Mouse (Mus musculus) limb, embryonic 14.5 days (tissue): Measurements from ENCODE around the gene Lrrc27. TPM values are rescaled to one million over a fixed set of nuclear protein-coding genes. Genes with fewer than 3 reads are reported as not detected.

ENCODE experiments used
- ATAC-seq: fragments of 200-750 bp; cut with Nextera tagmentation; 2 replicates; pipeline ENCODE4 v1.8.0; 2017; ENCODE audit warnings: low read depth, moderate number of reproducible peaks, moderate TSS enrichment; ENCODE audit not compliant: low FRiP score
- DNase-seq: peaks from one replicate; pipeline ENCODE4 v3.0.0-alpha.2; 2015; ENCODE audit warnings: low spot score
- H3K27ac ChIP-seq: fragments of 300-500 bp; sonication (generic); replicated peaks from 2 replicates; pipeline ENCODE4 v1.5.1; 2014; ENCODE audit warnings: low read depth, mild to moderate bottlenecking, low read length, moderate library complexity, mixed read lengths
- H3K27me3 ChIP-seq: fragments of 300-500 bp; sonication (generic); 2 replicates; pipeline ENCODE4 v1.6.1; 2014; ENCODE audit warnings: low read length, mixed read lengths; ENCODE audit not compliant: control insufficient read depth, insufficient read depth
- H3K36me3 ChIP-seq: fragments of 300-500 bp; sonication (generic); 2 replicates; pipeline ENCODE4 v1.6.1; 2014; ENCODE audit warnings: mild to moderate bottlenecking, low read length, moderate library complexity, mixed read lengths; ENCODE audit not compliant: control insufficient read depth, insufficient read depth
- H3K4me1 ChIP-seq: fragments of 300-500 bp; sonication (generic); 2 replicates; pipeline ENCODE4 v1.6.1; 2014; ENCODE audit warnings: antibody characterized with exemption, low read length, mixed read lengths; ENCODE audit not compliant: control insufficient read depth, insufficient read depth
- H3K4me2 ChIP-seq: fragments of 300-500 bp; sonication (generic); replicated peaks from 2 replicates; pipeline ENCODE4 v1.6.1; 2014; ENCODE audit warnings: low read depth, mild to moderate bottlenecking, low read length, moderate library complexity; ENCODE audit not compliant: severe bottlenecking
- H3K4me3 ChIP-seq: fragments of 300-500 bp; sonication (generic); replicated peaks from 2 replicates; pipeline ENCODE4 v1.5.1; 2014; ENCODE audit warnings: low read length
- H3K9ac ChIP-seq: fragments of 300-500 bp; sonication (generic); 2 replicates; pipeline ENCODE4 v1.6.1; 2014; ENCODE audit warnings: mild to moderate bottlenecking, low read depth, low read length, moderate library complexity; ENCODE audit not compliant: severe bottlenecking
- H3K9me3 ChIP-seq: fragments of 300-500 bp; sonication (generic); 2 replicates; pipeline ENCODE4 v1.6.1; 2016; ENCODE audit warnings: low read length; ENCODE audit not compliant: control insufficient read depth
- POLR2A ChIP-seq: fragments of 200-500 bp; IDR thresholded peaks from 2 replicates; pipeline ENCODE4 v1.8.0; 2012; ENCODE audit warnings: inconsistent platforms, mild to moderate bottlenecking, moderate library complexity, borderline replicate concordance; ENCODE audit not compliant: insufficient read depth, insufficient read length; ENCODE audit errors: extremely low read depth
- WGBS: fragments of 180-500 bp; shearing (Covaris S2); extraction: QIAGEN DNeasy Blood & Tissue Kit; methylation state at CpG from one replicate; pipeline ENCODE4 v1.1.7; 2014; 5-methylcytosine and 5-hydroxymethylcytosine counted together
- polyA plus RNA-seq, 2 experiments: library from polyadenylated mRNA; depleted of rRNA in 1 of 2; stranded (reverse) in 1 of 2; unstranded in 1 of 2; fragments of >200 nt; fragmentation: Nextera tagmentation in 1 of 2; extraction: Ambion mirVana in 1 of 2; gene quantifications; 2 replicates each; pipeline versions ENCODE4 v1.2.1 to v1.2.3; 2012 to 2014

Lrrc27 gene
- polyA plus RNA-seq, 2 experiments, result 3.9 to 4.2 TPM

DNA sequence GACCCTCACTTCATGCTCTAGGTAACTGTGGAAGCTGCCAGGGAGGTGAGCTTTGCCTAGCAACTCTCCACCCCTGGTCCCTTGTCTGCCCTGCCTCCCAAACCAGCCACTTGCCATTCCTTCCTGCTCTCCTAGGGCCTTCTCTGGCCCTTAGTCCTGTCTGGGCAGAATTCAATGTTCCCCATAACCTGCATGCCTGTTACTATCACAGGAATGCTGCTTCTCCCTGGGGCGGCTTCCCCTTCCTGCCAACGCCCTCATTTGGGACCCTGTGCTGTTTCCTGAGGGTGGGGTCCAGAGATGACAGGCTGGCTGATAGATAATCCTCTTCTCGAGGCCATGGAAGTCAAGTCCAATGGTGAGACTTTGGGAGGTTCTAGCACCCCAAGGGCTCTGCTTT is 40.7 kb downstream of the Lrrc27 start:
- Histone ChIP-seq H3K4me2 (no peak overlapping the region), H3K4me3 (no peak overlapping the region), H3K36me3 (peaks cover 29% of the 10 kb centered on the region), H3K27ac (no peak overlapping the region), H3K9ac (no peak overlapping the region), H3K27me3 (no peaks in the 10 kb centered on the region), H3K4me1 (peaks cover 24% of the 10 kb centered on the region), H3K9me3 (no peaks in the 10 kb centered on the region)
- WGBS, result 65% methylated on average over 3 of the region's 3 CpGs
- DNase-seq (no peak), ATAC-seq (no peak)
- no peak for TF ChIP-seq POLR2A

DNA sequence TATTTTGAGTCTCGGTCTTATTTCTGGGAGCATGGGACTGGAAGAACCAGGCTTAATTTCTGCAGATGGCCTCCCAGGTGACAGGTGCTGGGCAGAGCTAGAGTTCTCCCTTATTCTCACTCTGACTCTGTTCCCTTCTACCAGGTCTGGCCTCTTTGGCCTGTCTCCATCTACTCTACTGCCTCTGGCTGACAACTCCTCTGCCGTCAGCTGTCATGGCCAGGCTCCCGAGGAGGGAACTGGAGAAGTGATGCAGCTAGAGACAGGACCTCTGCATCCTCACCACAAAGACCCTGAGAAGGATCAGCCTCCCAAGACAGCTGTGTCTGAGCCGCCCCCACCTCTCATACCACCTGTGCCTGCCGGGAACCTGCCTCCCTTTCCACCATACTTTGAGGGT is 41.8 kb downstream of the Lrrc27 start:
- ATAC-seq, result no peak
- H3K4me1 ChIP-seq, result peaks cover 16% of the 10 kb centered on the region

DNA sequence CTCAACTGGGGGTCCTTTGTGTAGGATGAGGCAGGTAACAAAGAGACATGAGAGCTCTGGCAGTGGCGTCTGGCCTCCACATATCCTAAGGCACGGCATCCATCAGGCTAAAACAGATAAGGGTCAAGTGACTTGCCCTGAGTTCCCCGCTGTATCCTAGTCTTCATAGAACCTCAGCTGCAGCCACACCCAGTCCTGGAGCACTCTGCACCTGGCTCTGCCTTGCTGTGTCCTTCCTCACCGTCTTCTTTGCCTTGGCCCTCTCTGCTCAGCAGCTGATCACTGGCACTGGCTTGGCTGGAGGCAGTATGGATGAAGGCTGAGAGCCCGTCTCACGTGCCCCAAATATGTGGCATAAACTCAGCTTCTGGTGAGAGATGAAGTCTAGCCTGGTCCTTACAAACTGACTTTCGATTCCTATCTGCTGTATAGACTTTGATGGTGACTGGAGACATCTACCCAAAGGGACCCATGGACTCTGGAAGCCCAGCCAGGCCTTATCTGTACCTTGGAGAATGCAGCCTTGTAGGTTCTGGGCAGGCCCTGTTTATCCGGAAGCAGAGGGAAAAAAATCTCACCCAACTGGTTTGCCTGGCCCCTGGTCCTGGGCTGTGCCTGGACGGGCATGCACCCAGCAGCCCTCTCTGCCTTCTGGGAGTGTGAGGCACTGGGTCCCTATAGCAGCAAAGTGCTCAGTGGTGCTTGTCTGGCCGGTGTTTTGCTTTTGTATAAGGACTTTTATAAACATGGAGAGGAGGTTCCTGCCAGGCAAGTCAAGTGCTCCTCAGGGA is 45.2 kb downstream of the Lrrc27 start:
- H3K27me3 ChIP-seq, result no peaks in the 10 kb centered on the region
- H3K9me3 ChIP-seq, result no peaks in the 10 kb centered on the region; the same call in 1 of the 2 replicates
- 72% methylated on average over 10 of the region's 10 CpGs for WGBS
- peaks cover 36% of the 10 kb centered on the region for H3K36me3 ChIP-seq
- H3K4me2 ChIP-seq, result no peak overlapping the region
- ATAC-seq (no peak), DNase-seq (no peak)
- no peak overlapping the region for H3K27ac ChIP-seq
- no peaks in the 10 kb centered on the region for H3K4me1 ChIP-seq
- no peak overlapping the region for H3K4me3 ChIP-seq
- no peak for TF ChIP-seq POLR2A
- no peak overlapping the region for H3K9ac ChIP-seq

More for the DNA sequence above, 41.8 kb downstream of the Lrrc27 start:
- WGBS, result 78% methylated on average over 5 of the region's 5 CpGs
- H3K9me3 ChIP-seq, result no peaks in the 10 kb centered on the region
- DNase-seq, result no peak
- no peak overlapping the region for H3K4me2 ChIP-seq
- H3K27me3 ChIP-seq, result no peaks in the 10 kb centered on the region
- no peak for TF ChIP-seq POLR2A
- no peak overlapping the region for H3K4me3 ChIP-seq
- H3K9ac ChIP-seq, result no peak overlapping the region
- H3K36me3 ChIP-seq, result peaks cover 29% of the 10 kb centered on the region
- no peak overlapping the region for H3K27ac ChIP-seq

DNA sequence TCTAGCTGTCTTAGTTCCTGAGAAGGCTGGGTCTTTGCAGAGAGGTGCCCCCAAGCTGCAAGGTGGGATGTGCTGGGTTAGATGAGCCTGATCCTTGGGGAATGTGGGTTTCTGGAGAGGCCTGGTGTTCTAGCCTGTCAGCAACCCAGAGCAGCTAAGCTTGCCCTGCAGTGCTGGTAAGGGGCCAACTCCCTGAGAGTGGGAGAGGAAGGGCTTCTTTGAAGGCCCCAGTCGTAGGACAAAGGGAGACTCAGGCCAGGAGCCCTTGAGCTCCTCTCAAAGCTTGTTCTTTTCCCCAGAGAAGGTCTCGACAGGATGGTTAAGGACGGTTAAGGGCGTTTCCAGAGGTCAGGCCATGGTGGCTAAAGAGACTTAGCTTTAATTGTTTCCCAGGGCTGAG is 51.5 kb downstream of the Lrrc27 start:
- no peaks in the 10 kb centered on the region; the same call in 1 of the 2 replicates for H3K9me3 ChIP-seq
- TF ChIP-seq POLR2A, result no peak
- H3K4me3 ChIP-seq, result no peak overlapping the region
- no peaks in the 10 kb centered on the region for H3K4me1 ChIP-seq
- H3K9ac ChIP-seq, result no peak overlapping the region
- WGBS, result 54% methylated on average over 4 of the region's 4 CpGs
- ATAC-seq (no peak), DNase-seq (no peak)
- peaks cover 26% of the 10 kb centered on the region for H3K36me3 ChIP-seq
- H3K27me3 ChIP-seq, result no peaks in the 10 kb centered on the region
- H3K27ac ChIP-seq, result no peak overlapping the region
- no peak overlapping the region for H3K4me2 ChIP-seq

DNA sequence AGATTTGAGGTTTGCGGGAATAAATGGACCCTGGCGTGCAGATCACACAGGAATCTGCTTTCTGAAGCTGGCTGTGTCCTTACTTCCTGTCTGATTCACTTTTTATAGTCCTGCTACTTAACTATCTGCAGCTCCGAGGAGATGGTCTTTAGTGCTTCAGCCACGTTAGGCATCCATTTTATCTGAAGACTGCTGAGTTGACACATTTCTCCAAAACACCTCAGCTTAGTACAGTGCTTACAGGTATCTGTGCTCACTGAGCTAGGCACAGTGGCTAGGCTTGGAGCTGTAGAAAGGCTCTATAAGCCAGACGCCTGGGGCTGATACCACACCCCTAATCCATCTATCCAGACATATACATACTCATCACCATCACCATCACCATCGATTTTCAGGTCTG is 52.8 kb downstream of the Lrrc27 start:
- ATAC-seq, result no peak

More for the DNA sequence above, 52.8 kb downstream of the Lrrc27 start:
- WGBS, result 58% methylated on average over 6 of the region's 6 CpGs
- Histone ChIP-seq H3K4me3 (no peak overlapping the region), H3K36me3 (peaks cover 19% of the 10 kb centered on the region), H3K9me3 (no peaks in the 10 kb centered on the region; the same call in 1 of the 2 replicates), H3K27ac (no peak overlapping the region), H3K4me2 (no peak overlapping the region), H3K9ac (no peak overlapping the region), H3K27me3 (no peaks in the 10 kb centered on the region), H3K4me1 (no peaks in the 10 kb centered on the region)
- TF ChIP-seq POLR2A, result no peak
- DNase-seq, result no peak
